Mouse (Mus musculus) megakaryocyte, embryonic 14.5 days (primary cell): Measurements from ENCODE around the gene Tnn.

ENCODE experiments used
- FLI1 ChIP-seq: IDR thresholded peaks from 2 replicates; pipeline ENCODE4 v1.6.1; 2012; ENCODE audit warnings: low read length, inconsistent platforms, mixed read lengths
- GATA1 ChIP-seq: IDR thresholded peaks from 3 replicates; pipeline ENCODE4 v1.6.1; 2012; ENCODE audit warnings: mixed read lengths, low read length, inconsistent platforms, borderline replicate concordance

GRCm38 (mm10) chr1:160045056-160045715 is 108.2 kb downstream of the Tnn start:
- TF ChIP-seq GATA1 (no peak), FLI1 (no peak)
